Mouse (Mus musculus) midbrain, embryonic 11.5 days (tissue): ENCODE data around the gene Zmiz1. TPM values are rescaled to one million over a fixed set of nuclear protein-coding genes. Genes with fewer than 3 reads are reported as not detected.

Source experiments
- ATAC-seq: fragments of 200-750 bp; cut with Nextera tagmentation; 2 replicates; pipeline ENCODE4 v1.8.0; 2017; ENCODE audit warnings: moderate TSS enrichment, moderate library complexity; ENCODE audit not compliant: low FRiP score
- DNase-seq: peaks from one replicate; pipeline ENCODE4 v3.0.0; 2015; ENCODE audit warnings: low spot score; ENCODE audit errors: missing footprints
- H3K27ac ChIP-seq: fragments of 300-500 bp; sonication (generic); 2 replicates; pipeline ENCODE4 v1.5.1; 2014; ENCODE audit warnings: low read depth, low read length
- H3K27me3 ChIP-seq: fragments of 300-500 bp; sonication (generic); 2 replicates; pipeline ENCODE4 v1.6.1; 2014; ENCODE audit warnings: mild to moderate bottlenecking, low read length, moderate library complexity, mixed read lengths; ENCODE audit not compliant: control insufficient read depth, insufficient read depth
- H3K36me3 ChIP-seq: fragments of 300-500 bp; sonication (generic); 2 replicates; pipeline ENCODE4 v1.6.1; 2014; ENCODE audit warnings: mild to moderate bottlenecking, low read length, moderate library complexity, mixed read lengths; ENCODE audit not compliant: control insufficient read depth, insufficient read depth
- H3K4me1 ChIP-seq: fragments of 300-500 bp; sonication (generic); 2 replicates; pipeline ENCODE4 v1.6.1; 2014; ENCODE audit warnings: low read length; ENCODE audit not compliant: control insufficient read depth, insufficient read depth
- H3K4me2 ChIP-seq: fragments of 300-500 bp; sonication (generic); 2 replicates; pipeline ENCODE4 v1.6.1; 2014; ENCODE audit warnings: mild to moderate bottlenecking, moderate library complexity
- H3K4me3 ChIP-seq: fragments of 300-500 bp; sonication (generic); 2 replicates; pipeline ENCODE4 v1.5.1; 2014; ENCODE audit warnings: low read depth, low read length
- H3K9ac ChIP-seq: fragments of 300-500 bp; sonication (generic); 2 replicates; pipeline ENCODE4 v1.6.1; 2014; ENCODE audit warnings: low read length
- H3K9me3 ChIP-seq: fragments of 300-500 bp; sonication (generic); 2 replicates; pipeline ENCODE4 v1.6.1; 2016; ENCODE audit warnings: low read length; ENCODE audit not compliant: control insufficient read depth
- WGBS: fragments of 180-500 bp; shearing (Covaris S2); extraction: QIAGEN DNeasy Blood & Tissue Kit; methylation state at CpG from one replicate; pipeline ENCODE4 v1.1.7; 2014; 5-methylcytosine and 5-hydroxymethylcytosine counted together
- polyA plus RNA-seq: library from polyadenylated mRNA; unstranded; fragments of >200 nt; fragmentation: Nextera tagmentation; extraction: Ambion mirVana; gene quantifications from 2 replicates; pipeline ENCODE4 v1.2.1, GENCODE M21; 2014

Zmiz1 gene
- polyA plus RNA-seq, 1 experiment from 2014 or later, result 51.5 TPM

- no peak for ATAC-seq
- H3K9ac ChIP-seq, result no peak overlapping the region
- peaks cover 45% of the 10 kb centered on the region for H3K4me1 ChIP-seq
- WGBS, result 88% methylated on average over 11 of the region's 11 CpGs
- DNase-seq, result no peak
- no peaks in the 10 kb centered on the region for H3K36me3 ChIP-seq
- no peak overlapping the region for H3K27ac ChIP-seq
- H3K4me3 ChIP-seq, result no peak overlapping the region
- H3K4me2 ChIP-seq, result no peak overlapping the region
- no peaks in the 10 kb centered on the region for H3K9me3 ChIP-seq
- no peaks in the 10 kb centered on the region for H3K27me3 ChIP-seq
Observed at GRCm38 (mm10) chr14:25492567-25493279, 33.7 kb downstream of the Zmiz1 start.

DNA sequence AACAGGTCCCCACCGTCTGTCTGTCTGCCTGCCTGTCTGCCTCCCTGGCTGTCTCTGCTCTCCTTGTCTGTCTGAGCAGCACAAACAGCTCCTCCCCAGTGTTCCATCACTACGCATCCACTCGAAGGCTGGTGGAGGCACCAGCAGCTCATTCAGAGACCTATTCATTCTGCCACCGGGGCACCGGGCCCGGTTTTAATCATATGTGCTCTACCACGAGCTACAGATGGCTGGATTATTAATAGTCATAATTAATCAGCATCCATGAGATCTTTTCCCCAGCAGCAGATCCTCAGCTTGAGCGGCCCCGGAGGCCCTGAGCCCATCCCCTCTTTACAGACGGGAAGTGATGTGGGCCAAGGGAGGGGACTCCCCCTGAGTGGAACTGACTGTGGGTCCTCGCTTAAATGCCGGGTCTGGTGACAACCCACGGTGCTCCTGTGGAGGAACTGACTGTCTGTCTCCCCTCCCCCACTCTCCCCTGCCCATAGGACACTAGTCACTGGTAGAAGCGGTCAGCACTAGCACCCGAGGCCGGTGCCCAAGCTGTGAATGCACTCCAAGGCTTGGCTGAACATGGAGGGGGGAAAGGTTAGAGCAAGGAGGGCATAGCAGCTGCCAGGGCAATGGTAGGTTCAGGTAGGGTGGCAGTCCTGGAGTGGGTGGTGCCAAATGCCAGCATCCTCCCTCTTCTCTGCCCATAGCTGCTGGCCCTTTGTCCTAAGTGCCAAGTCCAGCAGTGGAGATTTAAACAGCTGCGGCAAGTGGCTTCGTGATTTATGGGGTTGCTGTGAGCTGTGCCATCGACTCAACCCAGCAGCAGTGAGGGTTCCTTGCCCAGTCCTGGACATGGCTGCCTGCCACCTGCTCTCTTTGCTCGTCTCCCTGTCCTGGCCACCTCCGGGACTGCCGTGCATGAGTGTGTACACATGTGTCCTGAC is 34.6 kb downstream of the Zmiz1 start:
- Histone ChIP-seq H3K27me3 (no peaks in the 10 kb centered on the region), H3K36me3 (no peaks in the 10 kb centered on the region), H3K9me3 (no peaks in the 10 kb centered on the region), H3K4me2 (no peak overlapping the region), H3K27ac (no peak overlapping the region), H3K4me3 (no peak overlapping the region), H3K9ac (no peak overlapping the region), H3K4me1 (peaks cover 51% of the 10 kb centered on the region)
- no peak for DNase-seq
- no peak for ATAC-seq
- WGBS, result 82% methylated on average over 22 of the region's 22 CpGs

DNA sequence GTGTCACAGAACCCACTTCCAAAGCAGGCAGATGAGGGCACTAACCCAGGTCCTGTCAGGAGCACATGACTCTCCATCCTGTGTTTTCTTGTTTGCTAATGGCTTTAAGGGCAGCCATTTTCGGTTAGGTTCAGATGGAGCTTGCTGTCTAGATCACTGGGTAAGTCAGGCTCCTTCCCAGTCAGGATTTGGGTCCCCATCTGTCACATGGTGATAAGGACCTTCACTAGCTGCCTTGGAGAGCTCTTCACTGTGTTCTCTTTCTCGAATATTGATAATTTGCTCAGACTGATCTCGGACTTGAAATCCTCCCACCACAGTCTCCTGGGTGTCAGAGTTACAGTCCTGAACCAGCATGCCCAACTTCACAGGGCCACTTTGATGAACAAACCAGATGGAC is 35.8 kb downstream of the Zmiz1 start:
- H3K4me1 ChIP-seq, result peaks cover 59% of the 10 kb centered on the region

GRCm38 (mm10) chr14:25496116-25496515 is 37.1 kb downstream of the Zmiz1 start:
- Histone ChIP-seq H3K4me2 (no peak overlapping the region), H3K27me3 (no peaks in the 10 kb centered on the region), H3K9me3 (no peaks in the 10 kb centered on the region), H3K4me3 (no peak overlapping the region), H3K36me3 (no peaks in the 10 kb centered on the region), H3K27ac (0 out of 2 replicates have a peak overlapping the region, but pooled peaks have one; percentile 14), H3K4me1 (peaks cover 70% of the 10 kb centered on the region), H3K9ac (no peak overlapping the region; the same call in 1 of the 2 replicates)
- DNase-seq (no peak), ATAC-seq (no peak)
- WGBS, result 75% methylated on average over 2 of the region's 2 CpGs

More for the DNA sequence above, 35.8 kb downstream of the Zmiz1 start:
- Histone ChIP-seq H3K27me3 (no peaks in the 10 kb centered on the region), H3K4me3 (no peak overlapping the region), H3K4me2 (no peak overlapping the region), H3K9ac (no peak overlapping the region), H3K9me3 (no peaks in the 10 kb centered on the region), H3K27ac (no peak overlapping the region), H3K36me3 (no peaks in the 10 kb centered on the region)
- 74% methylated on average over 3 of the region's 3 CpGs for WGBS
- ATAC-seq (no peak), DNase-seq (no peak)

GRCm38 (mm10) chr14:25496989-25497388 is 38.0 kb downstream of the Zmiz1 start:
- Histone ChIP-seq H3K27ac (no peak overlapping the region), H3K27me3 (no peaks in the 10 kb centered on the region), H3K9ac (no peak overlapping the region), H3K4me2 (no peak overlapping the region), H3K36me3 (0 out of 2 replicates have a peak, but pooled peaks cover 2% of the 10 kb centered on the region), H3K4me1 (peaks cover 70% of the 10 kb centered on the region), H3K4me3 (no peak overlapping the region), H3K9me3 (no peaks in the 10 kb centered on the region)
- DNase-seq (no peak), ATAC-seq (no peak)
- 70% methylated on average over 3 of the region's 3 CpGs for WGBS

- DNase-seq, result no peak
- peaks cover 68% of the 10 kb centered on the region for H3K4me1 ChIP-seq
- H3K9ac ChIP-seq, result no peak overlapping the region
- ATAC-seq, result no peak
- WGBS, result 50% methylated on average over 8 of the region's 8 CpGs
- H3K4me3 ChIP-seq, result no peak overlapping the region
- no peaks in the 10 kb centered on the region for H3K9me3 ChIP-seq
- H3K36me3 ChIP-seq, result 0 out of 2 replicates have a peak, but pooled peaks cover 2% of the 10 kb centered on the region
- peak overlapping the region; percentile 1; the same call in 1 of the 2 replicates for H3K27ac ChIP-seq
- H3K4me2 ChIP-seq, result no peak overlapping the region
- no peaks in the 10 kb centered on the region for H3K27me3 ChIP-seq
Observed at GRCm38 (mm10) chr14:25497596-25497995, 38.6 kb downstream of the Zmiz1 start.

- ATAC-seq, result no peak
Observed at GRCm38 (mm10) chr14:25498367-25498766, 39.4 kb downstream of the Zmiz1 start.

GRCm38 (mm10) chr14:25499526-25499925 is 40.5 kb downstream of the Zmiz1 start:
- H3K4me1 ChIP-seq, result peaks cover 53% of the 10 kb centered on the region
- H3K9me3 ChIP-seq, result no peaks in the 10 kb centered on the region
- H3K36me3 ChIP-seq, result peaks cover 7% of the 10 kb centered on the region; the same call in 1 of the 2 replicates
- H3K4me3 ChIP-seq, result no peak overlapping the region
- no peak overlapping the region for H3K9ac ChIP-seq
- DNase-seq, result no peak
- ATAC-seq, result no peak
- H3K4me2 ChIP-seq, result no peak overlapping the region
- H3K27me3 ChIP-seq, result no peaks in the 10 kb centered on the region
- H3K27ac ChIP-seq, result no peak overlapping the region
- 77% methylated on average over 3 of the region's 3 CpGs for WGBS

More at GRCm38 (mm10) chr14:25498367-25498766, 39.4 kb downstream of the Zmiz1 start:
- H3K9ac ChIP-seq, result no peak overlapping the region
- no peaks in the 10 kb centered on the region for H3K9me3 ChIP-seq
- no peak for DNase-seq
- 61% methylated on average over 7 of the region's 7 CpGs for WGBS
- H3K4me2 ChIP-seq, result no peak overlapping the region
- peaks cover 4% of the 10 kb centered on the region; the same call in 1 of the 2 replicates for H3K36me3 ChIP-seq
- H3K4me3 ChIP-seq, result no peak overlapping the region
- peak overlapping the region; percentile 1; the same call in 1 of the 2 replicates for H3K27ac ChIP-seq
- H3K27me3 ChIP-seq, result no peaks in the 10 kb centered on the region
- peaks cover 61% of the 10 kb centered on the region for H3K4me1 ChIP-seq
